Mouse (Mus musculus) midbrain, embryonic 12.5 days (tissue): Measurements from ENCODE around the gene Oxsr1. TPM values are rescaled to one million over a fixed set of nuclear protein-coding genes. Genes with fewer than 3 reads are reported as not detected.
"Not testable (repeated sequence)": the region's sequence is repeated elsewhere in the genome, so short reads cannot be mapped to it uniquely, and the experiment has no call there.

Experiments used
- ATAC-seq: fragments of 200-750 bp; cut with Nextera tagmentation; 2 replicates; pipeline ENCODE4 v1.8.0; 2017; ENCODE audit warnings: low read depth, moderate TSS enrichment, moderate library complexity; ENCODE audit not compliant: low FRiP score
- H3K27ac ChIP-seq: fragments of 300-500 bp; sonication (generic); replicated peaks from 2 replicates; pipeline ENCODE4 v1.5.1; 2016; ENCODE audit warnings: mild to moderate bottlenecking
- H3K27me3 ChIP-seq: fragments of 300-500 bp; sonication (generic); 2 replicates; pipeline ENCODE4 v1.6.1; 2016; ENCODE audit warnings: mild to moderate bottlenecking
- H3K36me3 ChIP-seq: fragments of 300-500 bp; sonication (generic); 2 replicates; pipeline ENCODE4 v1.6.1; 2016
- H3K4me1 ChIP-seq: fragments of 300-500 bp; sonication (generic); 2 replicates; pipeline ENCODE4 v1.6.1; 2016
- H3K4me2 ChIP-seq: fragments of 300-500 bp; sonication (generic); replicated peaks from 2 replicates; pipeline ENCODE4 v1.6.1; 2016; ENCODE audit warnings: mild to moderate bottlenecking, moderate library complexity
- H3K4me3 ChIP-seq: fragments of 300-500 bp; sonication (generic); 2 replicates; pipeline ENCODE4 v1.5.1; 2016; ENCODE audit warnings: mild to moderate bottlenecking
- H3K9ac ChIP-seq: fragments of 300-500 bp; sonication (generic); replicated peaks from 2 replicates; pipeline ENCODE4 v1.6.1; 2016; ENCODE audit warnings: mild to moderate bottlenecking, moderate library complexity
- H3K9me3 ChIP-seq: fragments of 300-500 bp; sonication (generic); 2 replicates; pipeline ENCODE4 v1.6.1; 2016; ENCODE audit warnings: mild to moderate bottlenecking
- WGBS: fragments of 180-500 bp; shearing (Covaris S2); methylation state at CpG from one replicate; pipeline ENCODE4 v1.1.7; 2016; 5-methylcytosine and 5-hydroxymethylcytosine counted together
- polyA plus RNA-seq: library from polyadenylated mRNA; unstranded; fragments of >200 nt; fragmentation: Nextera tagmentation; extraction: Ambion mirVana; gene quantifications from 2 replicates; pipeline ENCODE4 v1.2.1, GENCODE M21; 2016

Oxsr1 gene
- polyA plus RNA-seq, result 20.9 and 24.1 TPM in 2 replicates

DNA sequence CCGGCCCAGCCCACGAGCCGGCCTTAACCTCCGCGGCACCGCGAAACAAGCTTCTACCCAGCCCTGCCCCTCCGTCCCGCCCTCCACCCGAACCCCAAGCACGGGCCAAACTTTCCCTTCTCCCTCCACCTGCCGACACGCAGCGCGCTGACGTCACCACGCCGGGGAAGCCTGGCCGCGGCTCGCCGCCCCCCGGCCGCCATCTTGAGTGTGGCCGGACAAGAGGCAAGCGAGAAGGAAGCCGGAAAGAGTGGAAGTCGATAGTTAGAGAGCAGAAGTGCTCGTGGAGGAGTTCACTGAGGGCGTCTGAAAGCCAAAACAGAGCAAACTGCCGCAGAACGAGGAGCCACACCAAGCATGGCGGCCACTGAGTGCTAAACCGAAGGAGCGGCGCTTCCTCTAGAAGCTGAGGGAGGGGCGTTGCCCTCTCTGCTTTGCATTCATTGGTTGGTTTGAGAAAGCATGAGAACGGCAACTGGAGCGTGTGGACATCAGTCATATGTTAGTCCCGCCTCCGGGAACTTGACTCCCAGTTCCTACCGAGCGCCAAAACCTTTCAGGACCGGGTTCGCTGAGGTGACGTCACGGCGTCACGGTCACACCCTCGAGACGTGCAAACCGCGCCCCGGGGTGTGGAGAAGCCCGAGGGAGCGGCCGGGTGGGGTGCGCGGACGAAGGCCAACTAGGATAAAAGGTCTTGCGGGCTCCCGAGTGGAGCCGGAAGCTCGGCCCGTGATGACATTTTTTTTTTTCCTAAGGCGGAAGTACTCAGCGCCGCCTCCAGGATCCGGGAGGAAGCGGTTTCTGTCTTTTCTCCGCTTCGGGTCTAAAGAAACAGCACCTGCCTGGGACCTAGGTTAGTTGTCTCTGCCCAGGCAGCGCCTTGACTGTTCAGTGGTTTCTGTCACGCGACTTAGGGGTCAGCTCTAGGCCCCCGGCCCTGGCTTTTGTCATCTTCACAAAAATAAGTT is at the start of gene Oxsr1:
Oxsr1 (minus strand) TSS at position 139 of the 971 bp plus-strand sequence.
- WGBS, result under 1% methylated on average over 72 of the region's 76 CpGs
- peak within 1 kb of the TSS; percentile 98 for H3K4me2 ChIP-seq
- H3K9me3 ChIP-seq, result no peaks in the 10 kb centered on the region
- H3K4me1 ChIP-seq, result peaks cover 20% of the 10 kb centered on the region
- H3K36me3 ChIP-seq, result no peaks in the 10 kb centered on the region
- H3K4me3 ChIP-seq, result peak within 1 kb of the TSS; percentile 91
- no peaks in the 10 kb centered on the region for H3K27me3 ChIP-seq
- peak; percentile 97 for ATAC-seq
- H3K9ac ChIP-seq, result peak within 1 kb of the TSS; percentile 87
- H3K27ac ChIP-seq, result peak within 1 kb of the TSS; percentile 93

DNA sequence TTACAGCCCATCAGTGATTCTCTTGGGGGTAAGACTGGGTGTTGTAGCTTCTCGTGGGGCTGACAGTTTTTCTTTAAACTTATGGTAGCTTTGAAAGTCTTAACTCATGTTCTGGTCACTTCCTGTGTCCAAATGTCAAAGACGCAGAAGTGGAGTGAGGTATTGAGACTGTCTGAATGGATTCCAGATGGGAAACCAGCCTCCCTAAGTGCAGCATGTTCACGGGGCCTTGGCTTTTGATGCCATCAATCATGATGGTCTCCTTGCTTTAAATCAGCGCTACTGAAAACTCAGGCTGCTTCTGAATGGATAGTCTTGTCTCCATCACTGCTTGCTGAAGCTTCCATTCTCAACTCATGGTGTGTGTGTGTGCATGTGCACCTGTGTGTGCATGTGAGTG is 49.0 kb upstream of the Oxsr1 start:
- H3K4me3 ChIP-seq, result no peak overlapping the region
- 0 out of 2 replicates have a peak, but pooled peaks cover 4% of the 10 kb centered on the region for H3K36me3 ChIP-seq
- no peak overlapping the region for H3K4me2 ChIP-seq
- no peak overlapping the region for H3K27ac ChIP-seq
- H3K9me3 ChIP-seq, result no peaks in the 10 kb centered on the region
- H3K4me1 ChIP-seq, result no peaks in the 10 kb centered on the region
- H3K9ac ChIP-seq, result no peak overlapping the region
- 80% methylated on average over 4 of the region's 4 CpGs for WGBS
- no peak for ATAC-seq
- H3K27me3 ChIP-seq, result no peaks in the 10 kb centered on the region

- H3K4me1 ChIP-seq, H3K4me2 ChIP-seq, ATAC-seq, H3K36me3 ChIP-seq, H3K9ac ChIP-seq, H3K9me3 ChIP-seq, H3K4me3 ChIP-seq, H3K27me3 ChIP-seq, H3K27ac ChIP-seq: not testable (repeated sequence)
- WGBS, result 86% methylated on average over 4 of the region's 4 CpGs
These were observed 48.5 kb upstream of the Oxsr1 start for GRCm38 (mm10) chr9:119370770-119371169.

DNA sequence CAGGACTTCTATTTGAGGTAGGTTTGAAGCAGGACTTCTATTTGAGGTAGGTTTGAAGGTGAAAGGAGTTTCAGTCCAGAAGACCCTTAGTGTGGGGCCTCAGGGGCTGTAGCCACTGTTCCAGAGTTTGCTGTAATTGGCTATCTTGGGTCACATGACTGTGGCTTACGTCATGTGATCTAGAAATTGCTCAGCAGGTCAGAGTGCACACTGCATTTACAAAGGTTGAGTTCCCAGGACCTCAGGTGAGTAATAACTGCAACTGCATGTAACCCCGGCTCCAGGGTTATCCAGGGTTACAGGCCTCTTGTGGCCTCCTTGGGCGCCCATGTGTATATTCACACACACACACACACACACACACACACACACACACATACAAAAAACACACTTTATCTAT is 46.1 kb upstream of the Oxsr1 start:
- 89% methylated on average over 3 of the region's 3 CpGs for WGBS
- Histone ChIP-seq H3K27ac (no peak overlapping the region), H3K36me3 (0 out of 2 replicates have a peak, but pooled peaks cover 4% of the 10 kb centered on the region), H3K27me3 (no peaks in the 10 kb centered on the region), H3K9me3 (no peaks in the 10 kb centered on the region), H3K4me1 (no peaks in the 10 kb centered on the region), H3K4me2 (no peak overlapping the region), H3K4me3 (no peak overlapping the region), H3K9ac (no peak overlapping the region)
- ATAC-seq, result no peak

DNA sequence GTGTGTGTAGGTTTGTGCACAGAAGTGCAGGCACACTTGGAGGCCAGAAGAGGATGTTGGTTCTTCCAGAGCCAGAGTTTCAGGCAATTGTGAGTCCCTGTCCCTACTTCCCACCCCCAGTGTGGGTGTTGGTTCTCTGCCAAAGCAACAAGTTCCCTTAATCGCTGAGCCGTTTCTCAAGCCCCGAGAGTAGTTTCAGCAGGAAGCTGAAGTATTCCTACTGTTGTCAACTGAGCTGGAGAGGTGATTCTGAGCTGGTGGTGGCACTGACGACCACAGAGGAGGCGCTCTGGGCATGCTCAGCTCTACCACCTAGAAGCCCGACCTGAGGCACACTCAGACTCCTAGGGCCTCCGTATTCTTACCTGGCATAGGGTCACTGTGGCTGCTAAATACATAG is 43.1 kb upstream of the Oxsr1 start, which contains the start of gene Slc22a14:
Slc22a14 (minus strand) TSS at position 270 of the 400 bp plus-strand sequence.
- Histone ChIP-seq H3K27me3 (no peaks in the 10 kb centered on the region), H3K27ac (no peak within 1 kb of the TSS), H3K4me1 (no peaks in the 10 kb centered on the region), H3K4me3 (no peak within 1 kb of the TSS), H3K4me2 (no peak within 1 kb of the TSS), H3K9me3 (no peaks in the 10 kb centered on the region), H3K36me3 (0 out of 2 replicates have a peak, but pooled peaks cover 4% of the 10 kb centered on the region), H3K9ac (no peak within 1 kb of the TSS)
- no peak for ATAC-seq
- 87% methylated on average over 7 of the region's 7 CpGs for WGBS

GRCm38 (mm10) chr9:119363229-119363628 is 41.0 kb upstream of the Oxsr1 start:
- WGBS, result 93% methylated on average over 12 of the region's 12 CpGs
- Histone ChIP-seq H3K9me3 (no peaks in the 10 kb centered on the region), H3K4me1 (no peaks in the 10 kb centered on the region), H3K36me3 (0 out of 2 replicates have a peak, but pooled peaks cover 4% of the 10 kb centered on the region), H3K9ac (no peak overlapping the region), H3K27me3 (no peaks in the 10 kb centered on the region), H3K4me2 (no peak overlapping the region), H3K27ac (no peak overlapping the region), H3K4me3 (no peak overlapping the region)
- no peak for ATAC-seq

DNA sequence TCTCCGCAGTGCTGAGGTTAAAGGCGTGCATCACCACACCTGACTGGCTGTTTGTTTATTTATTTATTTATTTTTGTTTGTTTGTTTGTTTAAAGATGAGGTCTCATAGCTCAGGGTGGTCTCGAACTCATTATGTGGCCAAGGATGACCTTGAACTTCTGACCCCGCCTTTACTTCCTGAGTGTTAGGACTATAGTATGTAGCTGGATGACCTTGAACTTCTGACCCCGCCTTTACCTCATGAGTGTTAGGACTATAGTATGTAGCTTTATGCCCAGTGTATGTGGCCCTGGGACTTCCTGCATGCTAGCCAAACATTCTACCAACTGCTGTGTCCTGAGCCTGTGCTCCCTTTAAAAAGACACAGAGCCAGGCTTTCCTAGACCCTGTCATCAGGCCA is 39.2 kb upstream of the Oxsr1 start:
- no peaks in the 10 kb centered on the region for H3K36me3 ChIP-seq
- H3K9ac ChIP-seq, result no peak overlapping the region
- no peaks in the 10 kb centered on the region for H3K9me3 ChIP-seq
- no peak overlapping the region for H3K4me2 ChIP-seq
- 94% methylated on average over 5 of the region's 5 CpGs for WGBS
- H3K4me3 ChIP-seq, result no peak overlapping the region
- H3K27me3 ChIP-seq, result no peaks in the 10 kb centered on the region
- no peaks in the 10 kb centered on the region; the same call in 1 of the 2 replicates for H3K4me1 ChIP-seq
- H3K27ac ChIP-seq, result no peak overlapping the region
- ATAC-seq, result no peak

- H3K4me3 ChIP-seq, result peak overlapping the region; percentile 63
- H3K9ac ChIP-seq, result no peak overlapping the region
- H3K4me1 ChIP-seq, result no peaks in the 10 kb centered on the region; the same call in 1 of the 2 replicates
- H3K36me3 ChIP-seq, result no peaks in the 10 kb centered on the region
- ATAC-seq, result no peak
- no peaks in the 10 kb centered on the region for H3K27me3 ChIP-seq
- H3K4me2 ChIP-seq, result peak overlapping the region; percentile 89
- H3K27ac ChIP-seq, result no peak overlapping the region
- 46% methylated on average over 9 of the region's 9 CpGs for WGBS
- H3K9me3 ChIP-seq, result no peaks in the 10 kb centered on the region
These were observed 35.8 kb upstream of the Oxsr1 start for GRCm38 (mm10) chr9:119358058-119358429.

DNA sequence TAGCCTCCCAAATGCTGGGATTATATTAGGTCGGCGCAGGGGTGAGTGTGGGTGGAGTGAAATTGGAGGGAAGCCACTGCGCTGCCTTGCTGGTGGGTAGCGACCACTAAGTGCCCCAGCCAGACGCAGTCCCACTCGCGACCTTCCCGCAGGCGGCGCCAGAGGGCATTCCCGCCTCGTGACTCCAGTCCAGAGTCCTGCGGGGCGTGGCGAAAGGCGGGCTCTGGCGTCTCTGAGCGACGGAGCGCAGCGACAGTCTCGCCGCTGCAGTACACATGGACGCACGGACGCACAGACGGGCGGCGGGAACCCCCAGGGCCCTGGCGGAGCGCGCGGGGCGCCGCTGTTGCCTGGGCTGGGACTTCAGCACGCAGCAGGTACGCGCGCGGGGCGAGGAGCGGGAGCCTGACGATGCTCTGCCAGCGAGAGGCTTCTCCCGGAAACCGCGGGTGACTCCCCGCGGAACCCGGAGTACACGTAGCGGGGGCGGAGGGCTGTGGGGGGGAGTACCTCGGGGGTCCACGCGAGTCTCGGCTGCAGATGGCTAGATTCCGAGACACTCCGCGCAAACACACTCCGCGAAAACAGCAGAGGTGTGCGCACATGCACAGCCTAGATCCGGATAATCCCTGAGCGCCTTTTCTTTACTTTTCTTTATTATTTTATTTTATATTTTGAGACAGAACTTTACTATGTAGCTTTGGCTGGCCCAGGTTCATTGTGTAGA is 35.3 kb upstream of the Oxsr1 start, which contains the start of gene Xylb:
Xylb (plus strand) TSS at position 51 of the 727 bp plus-strand sequence.
- Histone ChIP-seq H3K4me1 (no peaks in the 10 kb centered on the region; the same call in 1 of the 2 replicates), H3K27ac (no peak within 1 kb of the TSS), H3K36me3 (no peaks in the 10 kb centered on the region), H3K9ac (peak within 1 kb of the TSS; percentile 65), H3K9me3 (no peaks in the 10 kb centered on the region), H3K4me2 (peak within 1 kb of the TSS; percentile 89), H3K4me3 (peak within 1 kb of the TSS; percentile 63), H3K27me3 (no peaks in the 10 kb centered on the region)
- ATAC-seq, result peak; percentile 89
- 3% methylated on average over 65 of the region's 65 CpGs for WGBS

- Histone ChIP-seq H3K27me3 (no peaks in the 10 kb centered on the region), H3K27ac (no peak overlapping the region), H3K9ac (no peak overlapping the region), H3K4me2 (no peak overlapping the region), H3K36me3 (peaks cover 6% of the 10 kb centered on the region), H3K4me1 (no peaks in the 10 kb centered on the region; the same call in 1 of the 2 replicates), H3K4me3 (no peak overlapping the region), H3K9me3 (no peaks in the 10 kb centered on the region)
- no peak for ATAC-seq
- 82% methylated on average over 6 of the region's 6 CpGs for WGBS
These were observed 33.7 kb upstream of the Oxsr1 start for GRCm38 (mm10) chr9:119355943-119356342.

DNA sequence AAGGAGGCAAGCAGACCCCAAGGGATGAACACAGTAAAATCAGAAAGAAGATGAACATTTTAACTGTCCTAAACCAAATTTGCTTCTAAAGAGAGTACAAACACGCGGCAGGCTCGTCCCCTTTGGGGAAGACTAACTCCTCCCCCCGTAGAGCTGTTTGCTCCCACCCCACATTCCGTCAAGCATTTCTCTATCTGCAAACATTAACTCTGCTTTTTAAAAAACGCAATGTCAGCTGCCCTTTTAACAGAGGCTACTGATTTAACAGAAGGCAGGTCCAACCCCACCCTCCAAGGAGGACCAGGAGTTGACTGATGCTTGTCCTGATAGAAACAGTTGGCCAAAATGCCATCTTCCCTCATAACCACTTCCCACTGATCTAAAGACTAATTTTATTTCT is 31.7 kb upstream of the Oxsr1 start:
- no peak overlapping the region for H3K4me2 ChIP-seq
- no peaks in the 10 kb centered on the region; the same call in 1 of the 2 replicates for H3K4me1 ChIP-seq
- no peak overlapping the region for H3K4me3 ChIP-seq
- WGBS, result 77% methylated on average over 6 of the region's 6 CpGs
- no peaks in the 10 kb centered on the region for H3K27me3 ChIP-seq
- H3K36me3 ChIP-seq, result peaks cover 20% of the 10 kb centered on the region
- no peak overlapping the region for H3K27ac ChIP-seq
- no peak for ATAC-seq
- H3K9ac ChIP-seq, result no peak overlapping the region
- no peaks in the 10 kb centered on the region for H3K9me3 ChIP-seq

GRCm38 (mm10) chr9:119352060-119352459 is 29.8 kb upstream of the Oxsr1 start:
- H3K4me3 ChIP-seq, result no peak overlapping the region
- ATAC-seq, result peak; percentile 86
- peaks cover 36% of the 10 kb centered on the region for H3K36me3 ChIP-seq
- H3K4me2 ChIP-seq, result no peak overlapping the region
- H3K9me3 ChIP-seq, result no peaks in the 10 kb centered on the region
- H3K4me1 ChIP-seq, result no peaks in the 10 kb centered on the region
- H3K27me3 ChIP-seq, result no peaks in the 10 kb centered on the region
- H3K27ac ChIP-seq, result no peak overlapping the region
- H3K9ac ChIP-seq, result no peak overlapping the region
- WGBS, result 19% methylated on average over 4 of the region's 4 CpGs
